In genomic region chr5:139908811-139909627, GRCm38 (mm10) we compare ENCODE assay signal across 8 mouse cellular contexts. TPM values are rescaled to one million over a fixed set of nuclear protein-coding genes. Genes with fewer than 3 reads are reported as not detected.
DNase-seq lines count a peak whose midpoint lies in the region; ATAC-seq and TF ChIP-seq lines count a peak whose summit lies in the region.

No protein-coding gene starts in this region.

- TF ChIP-seq CTCF in embryonic fibroblast, embryonic 13.5 days (IDR thresholded peaks at IDR 0.05; ENCODE audit: borderline replicate concordance, insufficient read depth, low read length): no peak

- H3K9me3 ChIP-seq in intestine, embryonic 16.5 days (ENCODE audit: control insufficient read depth, low read length): no peaks in the 10 kb centered on the region
- no peaks in the 10 kb centered on the region for H3K9me3 ChIP-seq in midbrain, embryonic 12.5 days

- peaks cover 6% of the 10 kb centered on the region; the same call in 1 of the 2 replicates for H3K4me1 ChIP-seq in embryonic fibroblast, embryonic 13.5 days (ENCODE audit: control insufficient read depth, insufficient read depth, low read length)
- peaks cover 45% of the 10 kb centered on the region for H3K4me1 ChIP-seq in intestine, embryonic 16.5 days (ENCODE audit: control insufficient read depth, insufficient read depth, low read length)
- H3K4me1 ChIP-seq in midbrain, embryonic 12.5 days: peaks cover 59% of the 10 kb centered on the region

- peak; percentile 39 for DNase-seq in right cerebral cortex, postnatal 4 days
- DNase-seq in right cerebral cortex, postnatal 25 days: no peak
- no peak for DNase-seq in ovary, postnatal 36 days (ENCODE audit: low spot score)
- DNase-seq in urinary bladder, postnatal 10 days (ENCODE audit: low spot score): no peak
- DNase-seq in layer of hippocampus, adult 18-20 months (ENCODE audit: low spot score in 2 of 2): no peak

- TF ChIP-seq POLR2A in embryonic fibroblast, embryonic 13.5 days (IDR thresholded peaks at IDR 0.05; ENCODE audit: low read depth, low read length): no peak

- H3K9ac ChIP-seq in intestine, embryonic 16.5 days (ENCODE audit: low read depth, low read length): peak overlapping the region; percentile 65
- peak overlapping the region; percentile 77 for H3K9ac ChIP-seq in midbrain, embryonic 12.5 days (replicated peaks)

- WGBS in intestine, embryonic 16.5 days: under 1% methylated on average over 50 of the region's 50 CpGs
- under 1% methylated on average over 45 of the region's 50 CpGs for WGBS in midbrain, embryonic 12.5 days

- no peak for ATAC-seq in intestine, embryonic 16.5 days
- 0 out of 2 replicates have a peak, but pooled peaks have one; percentile 18 for ATAC-seq in midbrain, embryonic 12.5 days (ENCODE audit: low FRiP score, low read depth)

- peak overlapping the region; percentile 97 for H3K4me2 ChIP-seq in intestine, embryonic 16.5 days (ENCODE audit: low read depth, low read length)
- H3K4me2 ChIP-seq in midbrain, embryonic 12.5 days (replicated peaks): peak overlapping the region; percentile 97

- H3K27me3 ChIP-seq in intestine, embryonic 16.5 days (replicated peaks; ENCODE audit: control insufficient read depth, insufficient read depth, low read length): peaks cover 84% of the 10 kb centered on the region
- H3K27me3 ChIP-seq in midbrain, embryonic 12.5 days: peaks cover 98% of the 10 kb centered on the region

- peak overlapping the region; percentile 68 for H3K4me3 ChIP-seq in embryonic fibroblast, embryonic 13.5 days (ENCODE audit: insufficient read depth, low read length)
- peak overlapping the region; percentile 64 for H3K4me3 ChIP-seq in intestine, embryonic 16.5 days (ENCODE audit: low read length)
- peak overlapping the region; percentile 65 for H3K4me3 ChIP-seq in midbrain, embryonic 12.5 days

- no peak overlapping the region for H3K27ac ChIP-seq in embryonic fibroblast, embryonic 13.5 days (ENCODE audit: insufficient read depth, low read length)
- H3K27ac ChIP-seq in intestine, embryonic 16.5 days (ENCODE audit: low read length): no peak overlapping the region
- H3K27ac ChIP-seq in midbrain, embryonic 12.5 days (replicated peaks): no peak overlapping the region

- H3K36me3 ChIP-seq in intestine, embryonic 16.5 days (ENCODE audit: control insufficient read depth, insufficient read depth, low read length): no peaks in the 10 kb centered on the region
- no peaks in the 10 kb centered on the region for H3K36me3 ChIP-seq in midbrain, embryonic 12.5 days

RNA-seq across cellular contexts. Expression of gene Elfn1, which starts 1.3 kb away (rescaled TPM):
- polyA plus RNA-seq in embryonic fibroblast, embryonic 13.5 days (2011; ENCODE audit: insufficient read length, low read depth, missing spikeins): 2.1 and 2.7 TPM in 2 replicates
- 0.16 and 0.17 TPM in 2 replicates for polyA plus RNA-seq in intestine, embryonic 16.5 days (2015; fragmentation: Nextera tagmentation; extraction: Ambion mirVana)
- polyA plus RNA-seq in midbrain, embryonic 12.5 days (2016; fragmentation: Nextera tagmentation; extraction: Ambion mirVana): 0.94 and 1.2 TPM in 2 replicates
- 10 to 100 TPM; 24.4 to 32.3 TPM for total RNA-seq in layer of hippocampus, adult 18-20 months (2021)
